Mouse (Mus musculus) fat pad, adult 2 months (tissue): ENCODE data around the gene Cops7b.

Experiments used
- DNase-seq: peaks from one replicate; pipeline ENCODE4 v3.0.0-alpha.2; 2011; ENCODE audit warnings: low read depth, low spot score; ENCODE audit errors: extremely low read depth

Gene Cops7b

GRCm38 (mm10) chr1:86595315-86595714 lies 12.6 kb downstream of the Cops7b start:
- no peak for DNase-seq

GRCm38 (mm10) chr1:86596512-86596911 lies 13.8 kb downstream of the Cops7b start:
- no peak for DNase-seq

- no peak for DNase-seq
Measured at GRCm38 (mm10) chr1:86598516-86598915, 15.8 kb downstream of the Cops7b start.

- peak; percentile 18 for DNase-seq
Measured at GRCm38 (mm10) chr1:86600117-86600516, 17.4 kb downstream of the Cops7b start.

GRCm38 (mm10) chr1:86610954-86611353 lies 28.2 kb downstream of the Cops7b start:
- no peak for DNase-seq

GRCm38 (mm10) chr1:86612081-86612480 lies 29.4 kb downstream of the Cops7b start:
- no peak for DNase-seq

- DNase-seq, result no peak
Measured at GRCm38 (mm10) chr1:86614269-86614668, 31.6 kb downstream of the Cops7b start.

GRCm38 (mm10) chr1:86618454-86619125 lies 35.9 kb downstream of the Cops7b start:
- DNase-seq, result no peak

GRCm38 (mm10) chr1:86622296-86622695 lies 39.6 kb downstream of the Cops7b start:
- DNase-seq, result no peak

GRCm38 (mm10) chr1:86623001-86624000 lies 40.6 kb downstream of the Cops7b start:
- no peak for DNase-seq

GRCm38 (mm10) chr1:86628270-86628669 lies 45.6 kb downstream of the Cops7b start:
- no peak for DNase-seq

- DNase-seq, result no peak
Measured at GRCm38 (mm10) chr1:86629936-86630335, 47.2 kb downstream of the Cops7b start.

GRCm38 (mm10) chr1:86630527-86630926 lies 47.8 kb downstream of the Cops7b start:
- DNase-seq, result no peak

GRCm38 (mm10) chr1:86632732-86633380 lies 50.2 kb downstream of the Cops7b start:
- no peak for DNase-seq

GRCm38 (mm10) chr1:86633434-86633833 lies 50.7 kb downstream of the Cops7b start:
- DNase-seq, result no peak

- DNase-seq, result no peak
Measured at GRCm38 (mm10) chr1:86633840-86634750, 51.4 kb downstream of the Cops7b start.

GRCm38 (mm10) chr1:86634751-86635359 lies 52.2 kb downstream of the Cops7b start:
- no peak for DNase-seq

GRCm38 (mm10) chr1:86643101-86643809 lies 60.6 kb downstream of the Cops7b start:
- DNase-seq, result no peak

- DNase-seq, result no peak
Measured at GRCm38 (mm10) chr1:86647517-86647916, 64.8 kb downstream of the Cops7b start.
